Mouse (Mus musculus) midbrain, embryonic 10.5 days (tissue): ENCODE data around the gene Kcnab2. TPM values are rescaled to one million over a fixed set of nuclear protein-coding genes. Genes with fewer than 3 reads are reported as not detected.
A peak's percentile ranks its signal among the peaks of the same experiment; 100 is the strongest.

Experiments used
- DNase-seq: peaks from one replicate; pipeline ENCODE4 v3.0.0-alpha.2; 2017; ENCODE audit warnings: low spot score
- H3K27ac ChIP-seq: fragments of 300-500 bp; sonication (generic); replicated peaks from 2 replicates; pipeline ENCODE4 v1.5.1; 2016; ENCODE audit warnings: mild to moderate bottlenecking
- H3K27me3 ChIP-seq: fragments of 300-500 bp; sonication (generic); 2 replicates; pipeline ENCODE4 v1.6.1; 2016; ENCODE audit warnings: low read depth, mild to moderate bottlenecking; ENCODE audit not compliant: poor library complexity, severe bottlenecking
- H3K36me3 ChIP-seq: fragments of 300-500 bp; sonication (generic); 2 replicates; pipeline ENCODE4 v1.6.1; 2016; ENCODE audit warnings: mild to moderate bottlenecking, moderate library complexity
- H3K4me1 ChIP-seq: fragments of 300-500 bp; sonication (generic); 2 replicates; pipeline ENCODE4 v1.6.1; 2016
- H3K4me3 ChIP-seq: fragments of 300-500 bp; sonication (generic); 2 replicates; pipeline ENCODE4 v1.5.1; 2016; ENCODE audit warnings: mild to moderate bottlenecking, moderate library complexity
- H3K9me3 ChIP-seq: fragments of 300-500 bp; sonication (generic); replicated peaks from 2 replicates; pipeline ENCODE4 v1.6.1; 2016; ENCODE audit warnings: mild to moderate bottlenecking
- WGBS: fragments of 180-500 bp; shearing (Covaris S2); methylation state at CpG from one replicate; pipeline ENCODE4 v1.1.7; 2016; 5-methylcytosine and 5-hydroxymethylcytosine counted together
- polyA plus RNA-seq: library from polyadenylated mRNA; unstranded; fragments of >200 nt; fragmentation: Nextera tagmentation; extraction: Ambion mirVana; gene quantifications from 2 replicates; pipeline ENCODE4 v1.2.1, GENCODE M21; 2016

The Kcnab2 gene
- polyA plus RNA-seq, 1 experiment from 2014 or later: 12.2 TPM

DNA sequence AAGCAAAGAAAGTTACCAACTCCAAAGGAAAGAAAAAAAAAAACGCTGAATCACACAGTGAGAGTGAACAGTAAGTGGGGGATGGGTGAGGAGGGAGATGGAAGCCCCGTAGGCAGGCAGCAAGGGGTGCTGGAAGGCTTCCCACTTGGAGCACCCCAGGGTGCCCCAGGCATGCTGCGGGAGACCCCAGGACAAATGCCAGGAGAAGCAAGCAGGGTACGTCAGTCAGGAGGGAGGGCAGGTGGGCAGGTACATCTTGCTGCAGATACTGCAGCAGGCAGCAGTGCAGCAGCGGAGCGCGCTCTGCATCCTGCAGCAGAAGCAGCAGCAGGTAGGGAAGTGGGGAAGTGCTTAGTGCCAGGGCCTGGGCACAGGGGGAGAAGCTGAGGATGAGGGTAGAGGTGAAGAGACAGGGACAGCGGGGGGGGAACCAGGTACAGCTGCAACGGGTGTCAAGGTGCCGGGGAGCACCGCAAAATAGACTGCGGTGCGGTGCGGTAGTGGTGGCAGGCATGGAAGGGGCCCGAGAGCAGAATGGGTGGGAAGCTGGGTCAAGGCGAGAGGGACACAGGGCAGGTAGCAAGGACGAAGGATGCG, 1.1 kb downstream of the Kcnab2 start, which contains the start of gene Nphp4:
TSS of gene Nphp4 (plus strand) at position 280 of the 597 bp plus-strand sequence.
- Histone ChIP-seq H3K27ac (peak within 1 kb of the TSS; percentile 100), H3K36me3 (peaks cover 15% of the 10 kb centered on the region), H3K4me3 (peak within 1 kb of the TSS; percentile 81), H3K27me3 (peaks cover 24% of the 10 kb centered on the region), H3K9me3 (peaks cover 11% of the 10 kb centered on the region; the same call in 1 of the 2 replicates), H3K4me1 (peaks cover 43% of the 10 kb centered on the region)
- no peak for DNase-seq
- WGBS: 3% methylated on average over 18 of the region's 18 CpGs

DNA sequence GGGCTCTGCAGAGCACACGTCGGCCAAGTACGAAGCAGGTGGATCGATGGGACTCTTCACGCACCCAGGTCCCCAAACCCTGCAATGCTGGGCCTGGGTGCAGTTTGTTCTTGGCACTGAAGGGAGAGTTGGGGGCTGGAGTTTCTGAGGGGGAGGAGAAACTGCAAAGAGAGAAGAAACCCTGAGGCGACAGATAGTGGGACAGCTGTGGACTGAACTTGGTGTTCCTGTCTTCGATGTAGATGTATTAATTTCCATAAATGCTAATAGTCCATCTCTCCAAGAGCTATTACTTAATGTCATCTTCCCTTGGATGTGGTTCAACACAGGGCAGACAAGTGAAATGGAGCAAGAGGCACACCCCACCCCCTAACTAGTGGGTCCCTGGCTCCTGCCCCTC, 1.7 kb downstream of the Kcnab2 start:
- H3K36me3 ChIP-seq: peaks cover 15% of the 10 kb centered on the region
- peaks cover 24% of the 10 kb centered on the region for H3K27me3 ChIP-seq
- H3K4me1 ChIP-seq: peaks cover 42% of the 10 kb centered on the region
- WGBS: 83% methylated on average over 7 of the region's 7 CpGs
- no peak overlapping the region for H3K27ac ChIP-seq
- peak overlapping the region; percentile 81 for H3K4me3 ChIP-seq
- H3K9me3 ChIP-seq: peaks cover 13% of the 10 kb centered on the region; the same call in 1 of the 2 replicates
- no peak for DNase-seq

DNA sequence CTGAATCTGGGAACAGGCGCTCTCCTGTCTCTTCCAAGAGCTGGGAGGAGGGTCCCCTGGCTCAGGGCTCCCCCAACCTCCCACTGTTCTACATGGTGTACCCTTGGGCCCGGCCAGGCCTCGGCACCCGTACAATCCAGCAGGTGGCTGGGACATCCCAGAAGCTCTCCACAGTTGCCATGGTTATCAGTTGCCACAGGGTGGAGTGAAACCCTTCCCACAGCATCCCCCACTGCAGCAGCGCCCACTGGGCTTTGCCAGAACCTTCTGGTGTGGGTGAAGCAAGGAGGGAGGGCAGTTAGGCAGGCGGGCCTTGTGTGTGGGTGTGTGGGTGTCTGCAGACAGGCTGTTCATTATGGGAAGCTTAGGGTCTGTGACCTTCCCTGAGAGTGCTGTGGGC, 9.7 kb downstream of the Kcnab2 start:
- H3K4me3 ChIP-seq: no peak overlapping the region
- H3K36me3 ChIP-seq: peaks cover 12% of the 10 kb centered on the region
- H3K9me3 ChIP-seq: peaks cover 13% of the 10 kb centered on the region; the same call in 1 of the 2 replicates
- no peaks in the 10 kb centered on the region for H3K27me3 ChIP-seq
- DNase-seq: no peak
- H3K4me1 ChIP-seq: peaks cover 32% of the 10 kb centered on the region
- peak overlapping the region; percentile 15; the same call in 1 of the 2 replicates for H3K27ac ChIP-seq
- 84% methylated on average over 6 of the region's 6 CpGs for WGBS

DNA sequence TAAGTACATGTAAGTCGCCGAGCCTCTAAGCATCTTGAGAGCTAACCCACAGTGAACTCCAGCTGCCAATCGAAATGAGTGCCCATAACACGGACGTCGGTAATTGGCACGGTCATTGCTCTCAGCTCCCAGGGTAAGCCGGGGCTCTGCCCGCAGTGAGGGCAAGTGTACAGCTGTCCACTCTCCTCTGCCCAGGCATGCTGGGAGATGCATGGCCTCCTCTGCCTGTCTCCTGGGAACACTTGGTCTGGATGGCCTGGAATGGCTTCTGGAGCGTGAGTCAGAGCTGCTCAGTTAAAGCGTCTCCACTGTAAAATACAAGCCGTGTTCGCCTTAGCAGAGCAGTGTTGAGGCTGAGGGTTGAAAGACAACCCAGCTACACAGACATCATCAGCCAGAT, 11.1 kb downstream of the Kcnab2 start:
- 91% methylated on average over 13 of the region's 13 CpGs for WGBS
- no peaks in the 10 kb centered on the region for H3K27me3 ChIP-seq
- peak overlapping the region; percentile 89 for H3K27ac ChIP-seq
- no peak for DNase-seq
- peaks cover 3% of the 10 kb centered on the region; the same call in 1 of the 2 replicates for H3K9me3 ChIP-seq
- no peaks in the 10 kb centered on the region for H3K36me3 ChIP-seq
- H3K4me3 ChIP-seq: no peak overlapping the region
- H3K4me1 ChIP-seq: peaks cover 32% of the 10 kb centered on the region

DNA sequence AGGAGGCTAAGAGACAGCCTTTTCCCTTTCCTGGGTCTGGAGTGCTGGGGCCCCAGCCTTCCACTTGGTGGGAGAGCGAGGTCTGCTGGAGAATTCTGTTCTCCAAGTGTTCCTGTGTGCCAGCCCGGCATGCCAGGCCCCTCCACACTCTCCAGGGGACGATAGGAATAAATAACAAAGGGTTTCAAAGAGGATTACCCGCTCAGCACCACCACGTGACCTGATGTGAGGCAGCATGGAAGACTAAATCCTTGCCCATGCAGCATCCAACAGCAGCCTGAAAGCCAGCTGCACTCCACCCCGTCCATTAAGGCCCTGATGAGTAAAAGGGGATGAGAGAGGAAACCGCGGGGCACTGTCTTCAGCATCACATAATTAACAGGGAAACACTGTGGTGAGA, 12.6 kb downstream of the Kcnab2 start:
- 17% methylated on average over 8 of the region's 8 CpGs for WGBS
- Histone ChIP-seq H3K27ac (peak overlapping the region; percentile 89), H3K4me1 (peaks cover 32% of the 10 kb centered on the region), H3K9me3 (no peaks in the 10 kb centered on the region), H3K36me3 (no peaks in the 10 kb centered on the region), H3K27me3 (no peaks in the 10 kb centered on the region), H3K4me3 (peak overlapping the region; percentile 30; the same call in 1 of the 2 replicates)
- DNase-seq: peak; percentile 76

DNA sequence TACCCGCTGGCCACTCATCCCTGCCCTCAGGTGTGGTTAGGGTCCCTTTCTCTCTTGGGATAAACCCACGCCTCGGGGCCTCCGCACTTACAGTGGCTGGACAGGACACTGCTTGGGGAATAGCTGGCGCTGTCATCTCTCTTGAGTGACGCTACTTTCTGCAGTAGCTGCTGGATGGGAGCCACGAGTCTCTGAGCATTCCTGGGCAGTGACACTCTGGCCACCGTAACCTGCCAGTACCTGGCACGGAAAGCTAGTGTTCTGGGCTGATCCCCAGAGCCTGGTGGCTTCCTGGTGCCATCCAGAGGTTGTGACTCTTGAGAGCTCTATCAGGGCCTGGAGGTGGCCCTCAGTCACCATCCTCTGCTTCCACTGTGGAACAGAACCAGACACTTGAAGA, 14.5 kb downstream of the Kcnab2 start:
- Histone ChIP-seq H3K4me1 (peaks cover 32% of the 10 kb centered on the region), H3K27ac (peak overlapping the region; percentile 89), H3K9me3 (no peaks in the 10 kb centered on the region), H3K4me3 (no peak overlapping the region), H3K36me3 (no peaks in the 10 kb centered on the region), H3K27me3 (no peaks in the 10 kb centered on the region)
- WGBS: 92% methylated on average over 9 of the region's 9 CpGs
- DNase-seq: no peak

DNA sequence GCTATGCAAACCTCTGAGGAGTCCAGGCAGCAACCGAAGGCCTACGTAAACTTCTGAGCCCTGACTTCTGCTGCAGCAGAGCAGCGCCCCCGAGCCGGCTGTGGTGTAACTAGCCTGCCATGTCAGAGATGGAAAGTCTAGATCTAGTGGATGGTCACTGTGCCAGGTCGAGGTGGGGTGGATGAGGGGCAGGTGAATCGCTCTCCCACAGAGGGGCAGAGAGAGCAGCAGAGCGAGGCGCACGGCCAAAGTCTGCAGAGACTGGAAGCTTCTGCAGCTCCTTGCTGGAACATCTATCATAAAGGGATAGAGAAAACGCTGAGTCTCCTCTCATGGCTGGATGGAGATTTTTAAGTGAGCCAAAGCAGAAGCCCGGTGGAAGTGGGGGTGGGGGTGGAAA, 15.2 kb downstream of the Kcnab2 start:
- 85% methylated on average over 12 of the region's 12 CpGs for WGBS

DNA sequence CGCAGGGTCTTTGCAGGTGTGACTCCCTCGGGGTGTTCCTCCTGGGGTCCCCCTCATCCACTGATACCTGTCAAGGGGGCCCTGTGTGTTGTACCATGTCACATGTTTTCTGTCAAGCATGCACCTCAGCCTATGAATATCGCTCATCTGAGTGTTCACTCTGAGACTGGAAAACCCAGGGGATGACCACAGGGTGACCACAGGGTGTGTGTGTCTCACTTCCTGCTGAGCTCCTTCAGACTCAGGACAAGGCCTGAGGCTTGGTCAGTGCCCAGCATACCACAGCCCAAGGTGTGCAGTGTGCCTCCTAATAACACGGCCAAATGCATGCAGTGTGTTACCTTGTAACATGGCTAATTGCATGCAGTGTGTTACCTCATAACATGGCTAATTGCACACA, 20.0 kb downstream of the Kcnab2 start:
- H3K9me3 ChIP-seq: no peaks in the 10 kb centered on the region
- no peaks in the 10 kb centered on the region for H3K36me3 ChIP-seq
- H3K27ac ChIP-seq: no peak overlapping the region
- WGBS: 90% methylated on average over 4 of the region's 4 CpGs
- no peak overlapping the region for H3K4me3 ChIP-seq
- no peak for DNase-seq
- H3K4me1 ChIP-seq: peaks cover 9% of the 10 kb centered on the region
- no peaks in the 10 kb centered on the region for H3K27me3 ChIP-seq

More for the DNA sequence above, 15.2 kb downstream of the Kcnab2 start:
- H3K9me3 ChIP-seq: no peaks in the 10 kb centered on the region
- no peaks in the 10 kb centered on the region for H3K27me3 ChIP-seq
- H3K27ac ChIP-seq: 0 out of 2 replicates have a peak overlapping the region, but pooled peaks have one; percentile 17
- H3K4me3 ChIP-seq: no peak overlapping the region
- DNase-seq: no peak
- H3K36me3 ChIP-seq: no peaks in the 10 kb centered on the region
- peaks cover 32% of the 10 kb centered on the region for H3K4me1 ChIP-seq

DNA sequence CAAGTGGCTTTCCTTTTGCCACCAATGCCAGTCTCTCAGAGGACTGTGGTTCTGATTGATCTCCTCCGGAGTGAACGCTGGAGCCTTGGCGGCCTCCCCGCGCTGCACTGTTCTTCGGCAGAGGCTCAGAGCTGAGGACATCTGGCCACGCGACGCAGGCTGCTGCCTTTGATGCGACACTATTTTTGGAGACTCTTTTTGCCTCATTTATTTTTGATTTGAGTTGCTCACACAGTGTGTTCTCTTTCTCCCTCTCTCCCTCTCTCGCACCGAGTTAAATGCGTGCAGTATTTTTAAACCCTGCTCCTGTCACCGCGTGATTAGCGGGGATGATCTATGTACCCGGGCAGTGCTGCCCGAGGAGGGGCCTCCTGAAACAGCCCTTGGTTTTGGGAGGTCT, 21.1 kb downstream of the Kcnab2 start:
- WGBS: 92% methylated on average over 18 of the region's 18 CpGs
- no peaks in the 10 kb centered on the region for H3K27me3 ChIP-seq
- no peak overlapping the region for H3K4me3 ChIP-seq
- H3K4me1 ChIP-seq: peaks cover 11% of the 10 kb centered on the region
- no peaks in the 10 kb centered on the region for H3K9me3 ChIP-seq
- H3K36me3 ChIP-seq: no peaks in the 10 kb centered on the region
- no peak overlapping the region for H3K27ac ChIP-seq
- DNase-seq: no peak

DNA sequence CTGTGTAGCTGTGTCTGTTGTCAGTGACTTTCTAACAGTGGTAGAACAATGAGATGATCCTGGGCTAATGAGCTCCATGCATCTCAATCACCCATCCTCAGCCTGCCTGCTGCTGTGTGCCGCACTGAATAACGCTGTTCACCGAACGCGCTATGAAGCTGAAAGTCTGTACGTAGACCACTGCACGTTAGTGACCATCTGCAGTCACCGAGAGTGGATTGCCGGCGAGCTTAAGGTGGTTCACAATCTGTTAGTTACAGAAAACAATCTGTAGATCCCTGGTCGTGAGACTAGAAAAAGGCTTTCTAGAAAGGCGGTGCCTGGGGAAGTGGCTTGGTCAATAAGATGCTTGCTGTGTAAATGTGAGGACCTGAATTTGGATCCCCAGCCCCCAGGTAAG, 23.5 kb downstream of the Kcnab2 start:
- Histone ChIP-seq H3K27ac (no peak overlapping the region), H3K4me1 (peaks cover 11% of the 10 kb centered on the region), H3K9me3 (no peaks in the 10 kb centered on the region), H3K27me3 (no peaks in the 10 kb centered on the region), H3K36me3 (no peaks in the 10 kb centered on the region), H3K4me3 (no peak overlapping the region)
- 91% methylated on average over 12 of the region's 12 CpGs for WGBS
- DNase-seq: no peak

DNA sequence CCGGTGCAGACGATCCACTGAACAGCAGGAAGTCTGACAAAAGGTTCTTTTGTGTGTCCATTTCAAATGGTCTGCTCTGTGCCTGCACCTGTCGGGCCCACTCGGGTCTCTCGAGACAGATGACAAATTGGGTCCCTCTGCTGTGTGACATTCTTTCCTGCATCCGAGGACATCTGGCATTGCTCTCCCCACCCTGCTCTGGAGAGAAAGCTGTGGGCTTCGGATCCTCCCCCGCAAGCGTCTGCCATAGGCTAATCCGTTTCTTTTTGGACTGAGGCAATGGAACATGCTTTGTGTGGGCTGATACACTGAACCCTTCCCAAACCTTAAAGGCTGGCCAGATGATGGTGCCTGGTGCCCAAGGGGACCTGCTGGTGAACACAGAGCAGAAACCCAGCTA, 24.6 kb downstream of the Kcnab2 start:
- H3K36me3 ChIP-seq: no peaks in the 10 kb centered on the region
- H3K4me3 ChIP-seq: no peak overlapping the region
- WGBS: 70% methylated on average over 10 of the region's 10 CpGs
- H3K4me1 ChIP-seq: peaks cover 16% of the 10 kb centered on the region
- peak overlapping the region; percentile 68 for H3K27ac ChIP-seq
- DNase-seq: no peak
- H3K27me3 ChIP-seq: no peaks in the 10 kb centered on the region
- H3K9me3 ChIP-seq: no peaks in the 10 kb centered on the region

DNA sequence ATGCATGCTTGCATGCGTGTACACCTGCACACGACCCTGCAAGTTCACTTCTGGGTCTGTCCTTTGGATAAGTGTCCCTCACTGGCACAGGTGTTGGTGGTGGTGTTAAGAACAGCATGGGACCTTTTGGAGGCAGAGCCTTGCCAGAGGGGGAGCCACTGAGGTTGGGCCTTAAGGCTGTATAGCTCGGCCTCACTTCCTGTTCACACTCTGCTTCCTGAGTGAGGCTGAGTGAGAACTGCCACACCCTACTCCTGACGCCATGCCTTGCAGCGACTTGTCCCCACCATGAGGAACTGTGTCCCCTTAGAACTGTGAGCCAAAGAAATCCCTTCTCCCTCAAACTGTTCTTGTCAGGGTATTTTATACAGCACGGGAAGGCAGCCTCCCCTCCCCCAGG, 26.3 kb downstream of the Kcnab2 start:
- WGBS: 84% methylated on average over 6 of the region's 6 CpGs
- DNase-seq: no peak
- no peaks in the 10 kb centered on the region for H3K27me3 ChIP-seq
- H3K27ac ChIP-seq: no peak overlapping the region
- peaks cover 16% of the 10 kb centered on the region for H3K4me1 ChIP-seq
- H3K36me3 ChIP-seq: no peaks in the 10 kb centered on the region
- no peak overlapping the region for H3K4me3 ChIP-seq
- H3K9me3 ChIP-seq: no peaks in the 10 kb centered on the region

DNA sequence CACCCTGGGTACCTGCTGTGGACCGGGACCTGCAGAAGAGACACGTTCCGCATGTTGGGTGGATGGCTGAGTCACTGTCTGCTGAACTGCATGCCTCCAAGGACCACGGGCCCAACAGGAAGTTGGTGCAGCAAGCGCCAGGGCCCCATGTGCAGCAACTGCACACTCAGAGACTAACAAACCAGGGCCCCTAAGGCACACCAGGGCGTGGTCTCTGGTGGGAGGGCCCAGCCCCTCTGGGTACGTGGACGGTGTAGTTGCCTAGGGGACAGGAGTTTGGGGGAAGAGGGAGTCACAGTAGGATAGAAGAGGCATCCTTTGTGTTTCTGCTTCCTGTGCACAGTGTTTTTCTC, 29.0 kb downstream of the Kcnab2 start:
- Histone ChIP-seq H3K4me3 (no peak overlapping the region), H3K9me3 (no peaks in the 10 kb centered on the region), H3K27ac (0 out of 2 replicates have a peak overlapping the region, but pooled peaks have one; percentile 28), H3K36me3 (no peaks in the 10 kb centered on the region), H3K27me3 (no peaks in the 10 kb centered on the region), H3K4me1 (peaks cover 23% of the 10 kb centered on the region)
- 75% methylated on average over 8 of the region's 8 CpGs for WGBS
- no peak for DNase-seq
